Mouse (Mus musculus): ENCODE data around the gene Nfkbiz. TPM values are rescaled to one million over a fixed set of nuclear protein-coding genes. Genes with fewer than 3 reads are reported as not detected.
"Not testable (repeated sequence)": the region's sequence is repeated elsewhere in the genome, so short reads cannot be mapped to it uniquely, and the experiment has no call there.

The Nfkbiz gene
- total RNA-seq (2018; cell fraction: chromatin; rRNA removed) = 1,000 to 10,000 TPM in 8 of 26 experiments, 100 to 1,000 TPM in 12, 10 to 100 TPM in 6; 25.5 to 2,554 (median 658) TPM
- 1,000 to 10,000 TPM in 3 of 26 experiments, 100 to 1,000 TPM in 14, 10 to 100 TPM in 7, 1 to 10 TPM in 2; 5.7 to 1,436 (median 318) TPM for total RNA-seq (2018; cell fraction: cytosol; rRNA removed)
- total RNA-seq (2018; cell fraction: nucleus; rRNA removed) = 1,000 to 10,000 TPM in 12 of 26 experiments, 100 to 1,000 TPM in 10, 10 to 100 TPM in 4; 23.7 to 2,534 (median 904) TPM
- 3.7 to 10.8 TPM (median 4.2 TPM) in 3 replicates for polyA plus RNA-seq (2018)

DNA sequence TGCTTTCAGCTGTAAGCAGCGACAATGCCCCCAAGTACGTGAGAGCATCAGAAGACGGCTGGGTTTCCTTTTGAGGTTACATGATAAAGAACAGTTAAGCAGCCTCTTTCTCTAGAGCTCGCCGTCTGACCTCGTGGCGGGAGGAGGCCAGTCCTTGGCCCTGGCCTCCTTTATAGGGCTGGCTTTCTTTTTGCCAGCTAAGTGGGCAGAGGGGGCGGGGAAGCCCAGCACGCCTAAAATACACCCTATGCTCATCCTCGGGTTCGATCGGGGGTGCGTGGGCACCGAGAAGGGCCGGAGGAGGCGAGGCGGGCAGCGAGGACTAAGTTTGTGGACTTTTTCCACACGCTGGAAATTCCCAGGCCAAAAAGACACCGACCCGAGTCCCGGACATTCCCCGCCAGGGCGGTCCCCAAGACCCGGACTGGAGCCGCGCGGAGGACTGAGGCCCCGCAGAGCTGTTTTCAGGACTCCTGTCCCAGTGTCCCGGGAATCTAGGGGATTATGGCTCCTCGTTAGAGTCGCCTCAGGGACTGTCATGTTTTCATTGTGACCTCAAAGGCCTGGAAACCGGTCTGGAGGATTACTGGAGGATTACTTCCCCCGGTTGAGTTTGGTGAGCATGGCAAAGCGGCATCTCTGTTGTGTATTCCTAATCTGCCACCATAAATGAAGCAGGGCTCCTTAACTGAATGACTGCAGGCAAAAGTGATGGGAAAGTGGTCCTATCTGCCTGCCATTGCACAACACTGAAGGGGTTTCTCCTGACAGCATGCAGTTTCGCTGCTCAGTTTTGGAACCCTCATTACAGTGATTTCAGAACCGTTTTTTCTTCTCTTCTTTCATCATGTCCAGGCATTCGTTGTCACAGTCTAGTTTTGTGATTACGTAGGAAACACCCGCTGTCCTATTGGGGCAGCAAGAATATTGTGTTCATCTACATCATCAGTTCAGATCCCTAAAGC, at the start of gene Nfkbiz:
TSS of gene Nfkbiz (minus strand) at position 390 of the 965 bp plus-strand sequence.
- 2% methylated on average over 40 of the region's 40 CpGs for WGBS (ENCODE audit: missing documents)

DNA sequence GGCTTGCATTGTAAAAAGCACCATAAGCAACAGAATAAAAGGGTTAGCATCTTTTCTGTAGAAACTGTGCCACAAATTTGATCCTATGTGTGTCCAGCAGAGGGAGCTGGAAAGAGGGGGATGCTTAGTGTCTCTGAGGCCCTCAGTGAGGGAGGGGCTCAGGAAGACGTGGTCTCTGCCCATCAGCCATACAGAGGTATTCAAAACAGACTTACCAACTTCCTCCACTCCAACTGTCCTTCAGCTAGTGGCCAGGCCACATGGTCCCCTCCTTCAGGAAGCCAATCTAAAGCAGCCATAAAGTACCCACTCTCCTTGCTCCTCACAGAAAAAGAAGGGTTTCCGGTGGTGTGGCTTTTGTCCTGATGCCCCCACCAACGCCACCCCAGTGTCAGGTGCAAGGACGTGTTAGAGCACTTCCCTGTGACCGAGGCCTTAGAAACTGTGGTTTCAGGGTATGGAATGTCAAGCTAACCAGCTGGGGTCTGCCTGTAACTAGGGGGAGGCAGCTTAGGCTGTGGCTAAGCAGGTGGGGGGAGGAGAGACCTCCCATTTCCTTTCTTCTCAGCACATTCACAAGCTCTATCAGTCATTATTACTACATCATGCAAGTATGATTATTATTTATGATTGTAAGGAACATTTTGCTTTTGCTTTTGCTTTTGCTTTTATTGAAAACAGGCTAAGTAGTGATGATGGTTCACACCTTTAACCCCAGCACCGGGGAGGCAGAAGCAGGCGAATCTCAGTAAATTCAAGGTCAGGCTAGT, 49.3 kb upstream of the Nfkbiz start:
- Histone ChIP-seq H3K27ac (no peak overlapping the region), H3K4me3 (ENCODE audit: inconsistent target) (no peak overlapping the region), H3K79me2 (ENCODE audit: inconsistent target) (no peaks in the 10 kb centered on the region), H3K36me3 (ENCODE audit: inconsistent target) (no peaks in the 10 kb centered on the region)
- WGBS (ENCODE audit: missing documents) = 24% methylated on average over 7 of the region's 7 CpGs

More for the DNA sequence above, at the start of gene Nfkbiz:
- H3K27ac ChIP-seq = peak within 1 kb of the TSS; percentile 71
- no peaks in the 10 kb centered on the region; the same call in 1 of the 2 replicates for H3K79me2 ChIP-seq (ENCODE audit: inconsistent target)
- peak within 1 kb of the TSS; percentile 49 for H3K4me3 ChIP-seq (ENCODE audit: inconsistent target)
- H3K36me3 ChIP-seq (ENCODE audit: inconsistent target) = no peaks in the 10 kb centered on the region

DNA sequence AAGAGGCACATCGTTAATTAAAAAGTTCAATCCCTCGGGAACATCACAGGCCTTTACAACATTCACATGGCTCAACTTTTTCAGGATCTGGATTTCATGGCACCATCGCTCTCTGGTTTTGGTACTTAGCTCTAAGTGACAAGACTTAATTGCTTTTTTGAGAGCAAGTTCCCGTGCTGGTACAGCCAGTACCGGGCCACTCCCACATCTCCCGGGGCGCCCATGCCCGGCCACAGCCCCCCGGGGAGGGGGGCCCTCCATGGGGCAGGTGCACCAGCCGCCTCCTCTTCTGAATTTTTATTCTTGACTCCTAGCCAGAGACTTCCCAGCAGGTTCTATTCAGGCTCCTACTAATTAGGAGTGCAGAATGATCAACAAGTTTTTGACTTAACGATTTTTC, 45.5 kb upstream of the Nfkbiz start:
- Histone ChIP-seq H3K27ac (no peak overlapping the region), H3K79me2 (ENCODE audit: inconsistent target) (no peaks in the 10 kb centered on the region), H3K36me3 (ENCODE audit: inconsistent target) (no peaks in the 10 kb centered on the region), H3K4me3 (ENCODE audit: inconsistent target) (no peak overlapping the region)
- WGBS (ENCODE audit: missing documents) = 87% methylated on average over 11 of the region's 11 CpGs

DNA sequence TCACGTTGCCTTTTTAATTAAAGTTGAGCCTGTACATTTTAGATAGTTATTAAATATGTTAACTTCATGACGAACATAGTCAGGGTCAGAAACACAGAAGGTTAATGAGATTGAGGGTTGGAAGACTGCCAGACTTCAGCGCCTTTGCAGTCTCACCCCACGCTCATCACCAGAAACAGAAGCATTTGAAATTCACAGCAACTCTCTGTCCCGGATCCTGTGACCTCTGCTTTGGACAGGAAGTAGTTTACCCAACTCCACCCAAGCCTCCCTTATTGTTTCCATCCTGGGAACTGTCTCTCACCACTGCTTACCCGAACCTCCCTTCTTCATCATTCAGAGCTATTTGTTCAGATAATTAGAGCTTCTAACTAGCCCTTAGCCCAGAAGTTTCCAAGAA, 37.3 kb upstream of the Nfkbiz start:
- Histone ChIP-seq H3K79me2 (ENCODE audit: inconsistent target) (no peaks in the 10 kb centered on the region), H3K27ac (no peak overlapping the region), H3K4me3 (ENCODE audit: inconsistent target) (no peak overlapping the region), H3K36me3 (ENCODE audit: inconsistent target) (no peaks in the 10 kb centered on the region)
- 76% methylated on average over 6 of the region's 6 CpGs for WGBS (ENCODE audit: missing documents)

DNA sequence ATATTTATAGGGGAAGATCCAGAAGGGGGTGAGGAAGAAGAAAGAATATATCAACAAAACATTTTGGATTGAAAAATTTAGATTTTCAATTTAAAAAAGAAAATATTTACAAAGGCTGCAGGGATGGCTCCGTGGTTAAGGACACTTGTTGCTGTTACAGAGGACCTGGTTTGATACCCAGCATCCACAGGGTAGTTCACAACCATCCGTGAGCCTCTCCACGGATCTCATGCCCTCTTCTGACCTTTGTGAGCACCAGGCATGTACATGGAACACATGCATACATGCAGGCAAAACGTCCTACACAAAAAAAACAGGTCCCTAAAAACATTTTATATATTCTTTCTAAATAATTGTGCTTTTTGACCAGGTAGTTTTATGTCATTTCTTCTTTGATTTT, 25.1 kb upstream of the Nfkbiz start:
- H3K4me3 ChIP-seq (ENCODE audit: inconsistent target) = no peak overlapping the region
- H3K27ac ChIP-seq = no peak overlapping the region
- WGBS (ENCODE audit: missing documents) = 49% methylated on average over 3 of the region's 4 CpGs
- no peaks in the 10 kb centered on the region for H3K79me2 ChIP-seq (ENCODE audit: inconsistent target)
- no peaks in the 10 kb centered on the region for H3K36me3 ChIP-seq (ENCODE audit: inconsistent target)

DNA sequence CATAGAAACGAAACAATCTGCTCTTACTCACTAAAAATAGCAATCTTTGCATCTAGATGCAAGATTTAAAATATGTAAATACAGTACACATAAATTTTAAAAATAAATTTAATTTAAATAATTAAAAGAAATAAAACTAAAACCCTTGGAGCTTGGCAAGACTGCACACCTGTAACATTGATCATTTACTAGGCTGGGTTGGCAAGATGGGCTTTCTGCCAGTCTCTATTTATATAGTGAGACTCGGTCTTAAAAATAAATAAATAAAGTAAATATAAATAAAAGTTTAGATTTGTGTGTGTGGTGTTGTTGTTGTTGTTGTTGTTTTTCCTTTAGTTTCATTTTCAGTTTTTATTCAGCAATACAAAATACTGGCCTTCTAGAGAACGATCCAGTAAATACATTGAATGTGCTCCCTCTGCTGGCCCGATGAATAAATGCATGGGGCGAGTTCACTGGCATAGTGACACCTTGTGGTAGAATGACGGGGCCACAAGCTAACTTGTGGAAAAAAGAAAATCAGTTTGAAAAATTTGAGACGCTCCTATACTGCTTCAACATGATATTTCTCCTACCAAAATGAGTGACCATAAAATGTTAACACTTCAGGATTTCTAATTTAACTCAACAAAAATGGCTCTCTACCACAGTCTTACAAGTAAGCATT, 24.6 kb upstream of the Nfkbiz start:
- H3K36me3 ChIP-seq (ENCODE audit: inconsistent target) = no peaks in the 10 kb centered on the region
- no peaks in the 10 kb centered on the region for H3K79me2 ChIP-seq (ENCODE audit: inconsistent target)
- H3K4me3 ChIP-seq (ENCODE audit: inconsistent target) = no peak overlapping the region
- H3K27ac ChIP-seq = no peak overlapping the region
- WGBS (ENCODE audit: missing documents) = 17% methylated on average over 6 of the region's 7 CpGs

DNA sequence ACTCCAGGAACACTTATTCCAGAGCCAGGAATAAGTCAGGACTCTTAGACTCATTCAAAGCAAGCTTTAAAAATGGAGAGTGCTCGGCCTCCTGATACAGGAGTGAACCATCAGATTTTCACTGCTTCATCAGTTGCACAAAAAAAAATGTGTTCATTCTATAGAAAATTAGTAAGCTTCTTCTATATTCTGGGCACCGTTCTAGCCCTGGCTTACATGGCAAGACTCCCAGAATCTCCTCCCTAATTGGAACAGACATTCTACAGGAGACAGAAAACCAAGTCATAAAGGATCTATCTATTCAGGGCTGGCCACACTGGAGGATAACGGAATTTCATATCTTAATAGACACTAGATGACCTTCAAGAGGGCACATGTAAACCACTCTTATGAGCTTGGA, 22.4 kb upstream of the Nfkbiz start:
- H3K27ac ChIP-seq = no peak overlapping the region
- no peaks in the 10 kb centered on the region for H3K79me2 ChIP-seq (ENCODE audit: inconsistent target)
- no peak overlapping the region for H3K4me3 ChIP-seq (ENCODE audit: inconsistent target)
- no peaks in the 10 kb centered on the region for H3K36me3 ChIP-seq (ENCODE audit: inconsistent target)
- WGBS (ENCODE audit: missing documents) = 96% methylated on average over 3 of the region's 3 CpGs

DNA sequence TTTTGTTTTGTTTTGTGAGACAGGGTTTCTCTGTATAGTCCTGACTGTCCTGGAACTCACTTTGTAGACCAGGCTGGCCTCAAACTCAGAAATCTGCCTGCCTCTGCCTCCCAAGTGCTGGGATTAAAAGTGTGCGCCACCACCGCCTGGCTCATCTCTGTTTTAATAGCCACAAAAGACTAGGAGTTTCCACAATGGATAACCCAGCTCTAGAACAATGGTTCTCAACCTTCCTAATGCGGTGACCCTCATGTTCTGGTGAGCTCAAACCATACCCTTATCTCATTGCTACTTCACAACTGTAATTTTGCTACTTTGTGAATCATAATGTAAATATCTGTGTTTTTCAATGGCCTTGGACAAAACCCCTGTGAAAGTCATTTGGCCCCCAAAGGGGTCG, 20.7 kb upstream of the Nfkbiz start:
- H3K79me2 ChIP-seq (ENCODE audit: inconsistent target); H3K27ac ChIP-seq; H3K4me3 ChIP-seq (ENCODE audit: inconsistent target); H3K36me3 ChIP-seq (ENCODE audit: inconsistent target): not testable (repeated sequence)
- 96% methylated on average over 4 of the region's 4 CpGs for WGBS (ENCODE audit: missing documents)

DNA sequence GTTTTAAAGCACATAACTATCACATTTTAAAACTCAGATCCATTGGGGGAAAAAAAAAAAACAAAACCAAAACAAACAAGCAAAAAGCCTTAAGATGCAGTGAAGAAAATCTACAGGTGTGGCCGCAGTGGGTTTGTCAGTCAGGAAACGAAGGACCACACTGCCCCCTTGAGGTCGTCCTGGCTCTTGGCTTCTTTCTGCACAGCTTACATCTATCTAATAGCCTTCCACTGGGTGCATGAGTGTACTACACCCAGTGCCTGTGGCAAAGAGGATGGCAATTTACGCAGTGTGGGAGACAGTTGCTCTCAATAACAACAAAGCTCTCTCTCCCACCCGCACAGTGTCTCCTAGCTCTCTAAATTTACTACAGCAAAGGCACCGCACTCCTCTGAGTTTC, 19.8 kb upstream of the Nfkbiz start:
- WGBS (ENCODE audit: missing documents) = 68% methylated on average over 6 of the region's 6 CpGs
- Histone ChIP-seq H3K36me3 (ENCODE audit: inconsistent target) (no peaks in the 10 kb centered on the region), H3K27ac (no peak overlapping the region)

DNA sequence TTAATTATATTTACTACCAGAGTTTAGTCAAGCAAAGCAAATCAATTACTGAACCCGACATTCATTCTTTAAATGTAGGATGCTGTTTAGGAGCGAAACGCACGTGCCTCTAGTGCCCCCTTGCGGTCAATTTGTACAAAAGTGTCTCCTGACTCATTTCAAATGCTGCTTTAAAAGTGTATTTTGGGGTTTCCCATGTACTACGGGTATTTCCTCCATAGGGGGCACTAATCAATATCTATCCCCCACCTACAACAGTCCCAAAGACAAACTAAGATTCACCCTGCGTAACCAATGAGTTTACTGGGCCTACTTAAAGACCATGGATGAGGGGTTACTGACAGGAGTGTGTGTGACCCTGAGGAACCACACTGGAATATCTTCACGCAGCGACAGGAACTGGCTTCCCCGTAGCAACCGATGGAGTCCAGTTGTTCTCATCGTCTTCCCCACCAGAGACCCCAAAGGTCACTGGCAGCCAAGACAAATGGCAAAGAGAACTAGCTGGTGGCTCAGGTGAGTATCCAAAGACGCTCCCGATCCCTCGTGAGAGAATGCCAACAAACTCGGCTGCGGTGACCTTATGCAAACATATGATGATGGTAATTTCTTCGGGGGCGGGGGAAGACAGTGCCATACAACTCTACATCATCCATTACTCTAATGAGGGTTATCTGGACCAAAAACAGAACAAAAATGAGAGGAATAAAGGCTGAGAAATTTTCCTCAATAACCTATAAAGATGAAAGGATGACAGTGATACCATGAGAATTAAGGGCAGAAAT, 14.4 kb upstream of the Nfkbiz start:
- Histone ChIP-seq H3K79me2 (ENCODE audit: inconsistent target) (no peaks in the 10 kb centered on the region), H3K36me3 (ENCODE audit: inconsistent target) (no peaks in the 10 kb centered on the region), H3K4me3 (ENCODE audit: inconsistent target) (no peak overlapping the region), H3K27ac (no peak overlapping the region)
- WGBS (ENCODE audit: missing documents) = 62% methylated on average over 18 of the region's 19 CpGs

More for the DNA sequence above, 19.8 kb upstream of the Nfkbiz start:
- Histone ChIP-seq H3K79me2 (ENCODE audit: inconsistent target) (no peaks in the 10 kb centered on the region), H3K4me3 (ENCODE audit: inconsistent target) (no peak overlapping the region)

DNA sequence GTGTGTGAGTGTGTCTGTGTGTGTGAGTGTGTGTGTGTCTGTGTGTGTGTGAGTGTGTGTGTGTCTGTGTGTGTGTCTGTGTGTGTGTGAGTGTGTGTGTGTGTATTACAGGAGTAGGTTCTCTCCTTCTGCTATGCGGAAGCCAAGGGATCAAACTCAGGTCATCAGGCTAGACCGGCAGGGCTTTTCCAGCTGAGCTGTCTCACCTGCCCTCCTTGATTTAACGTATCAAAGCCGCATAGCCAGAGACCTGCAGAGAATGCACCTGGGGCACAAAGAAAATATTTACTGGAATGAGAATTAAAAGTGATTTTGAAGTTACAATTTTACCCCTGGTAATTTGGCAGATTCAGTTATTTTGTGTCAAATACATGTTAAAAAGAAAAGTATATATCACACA, 13.8 kb upstream of the Nfkbiz start:
- H3K79me2 ChIP-seq (ENCODE audit: inconsistent target) = no peaks in the 10 kb centered on the region
- H3K27ac ChIP-seq = no peak overlapping the region
- H3K36me3 ChIP-seq (ENCODE audit: inconsistent target) = no peaks in the 10 kb centered on the region
- WGBS (ENCODE audit: missing documents) = 86% methylated on average over 4 of the region's 4 CpGs
- H3K4me3 ChIP-seq (ENCODE audit: inconsistent target) = no peak overlapping the region

DNA sequence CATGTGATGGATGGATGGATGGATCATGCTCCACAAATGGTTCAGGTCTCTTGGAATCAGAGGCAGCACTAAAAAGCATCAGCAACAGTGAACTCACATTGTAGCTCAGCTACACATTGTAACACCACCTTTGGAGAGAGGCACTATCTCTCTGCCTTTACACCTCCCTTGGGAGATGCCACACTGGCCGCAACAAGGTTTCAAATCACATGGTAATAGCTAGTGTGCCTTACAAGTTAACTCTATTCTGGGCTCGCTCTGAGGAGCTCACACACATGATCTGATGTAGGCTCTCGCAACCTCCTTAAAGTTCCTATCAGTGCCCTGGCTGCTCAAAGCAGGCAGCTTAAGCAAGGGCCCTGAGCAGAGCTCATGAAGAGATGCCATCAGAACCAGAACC, 11.8 kb upstream of the Nfkbiz start:
- WGBS (ENCODE audit: missing documents) = 94% methylated on average over 3 of the region's 3 CpGs
- H3K36me3 ChIP-seq (ENCODE audit: inconsistent target) = no peaks in the 10 kb centered on the region
- H3K4me3 ChIP-seq (ENCODE audit: inconsistent target) = no peak overlapping the region
- H3K79me2 ChIP-seq (ENCODE audit: inconsistent target) = no peaks in the 10 kb centered on the region
- no peak overlapping the region for H3K27ac ChIP-seq

DNA sequence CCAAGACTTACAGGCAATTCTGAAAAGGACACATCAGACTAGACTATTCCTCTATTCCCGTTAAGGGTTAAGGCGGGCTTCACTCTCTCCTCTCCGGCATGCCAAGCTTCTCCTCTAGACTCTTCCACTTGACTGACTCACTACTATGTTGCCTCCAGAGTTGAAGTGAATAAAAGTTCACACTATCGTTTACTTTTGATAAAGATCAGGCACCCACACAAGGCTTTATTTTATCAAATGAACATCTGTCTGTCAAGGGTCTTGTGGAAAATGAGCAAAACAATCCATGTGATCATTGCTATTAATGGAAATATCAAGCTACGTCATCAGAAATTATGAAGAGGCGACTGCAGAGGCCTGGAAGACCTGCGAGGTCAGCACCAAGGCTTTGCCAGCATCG, 9.0 kb upstream of the Nfkbiz start:
- H3K27ac ChIP-seq = no peak overlapping the region
- 90% methylated on average over 8 of the region's 8 CpGs for WGBS (ENCODE audit: missing documents)
- no peak overlapping the region for H3K4me3 ChIP-seq (ENCODE audit: inconsistent target)
- H3K79me2 ChIP-seq (ENCODE audit: inconsistent target) = no peaks in the 10 kb centered on the region
- H3K36me3 ChIP-seq (ENCODE audit: inconsistent target) = no peaks in the 10 kb centered on the region
